Mouse (Mus musculus) ES-E14 (cell line): ENCODE measurements at regions not wholly inside any gene's neighbourhood (a gene's known extent, or its start where the extent isn't known, plus 50 kb on each side); places are given as distances from the start of the nearest gene placed in this dataset.

Experiments used
- DNase-seq: peaks from one replicate; pipeline ENCODE4 v3.0.0-alpha.2; 2013; ENCODE audit warnings: low read depth, low spot score
- H3K27ac ChIP-seq: 2 replicates; pipeline ENCODE4 v1.5.1; 2012; ENCODE audit warnings: low read depth, mild to moderate bottlenecking, low read length, moderate library complexity, mixed read lengths; ENCODE audit not compliant: poor library complexity, insufficient read depth, severe bottlenecking
- H3K36me3 ChIP-seq: 2 replicates; pipeline ENCODE4 v1.6.1; 2012; ENCODE audit warnings: mild to moderate bottlenecking, low read length, moderate library complexity, mixed read lengths; ENCODE audit not compliant: control insufficient read depth, poor library complexity, insufficient read depth, severe bottlenecking
- H3K4me1 ChIP-seq, 2 experiments: fragments of 150-350 bp in 1 of 2; sonication (generic) in 1 of 2; 2 replicates each; pipeline ENCODE4 v1.6.1; 2012; ENCODE audit warnings: low read length in 2 of 2, mild to moderate bottlenecking in 1 of 2, mixed read lengths in 1 of 2; ENCODE audit not compliant: control insufficient read depth in 2 of 2, insufficient read depth in 2 of 2, poor library complexity in 1 of 2
- H3K4me3 ChIP-seq, 2 experiments: fragments of 150-350 bp in 1 of 2; sonication (generic) in 1 of 2; 2 replicates each; pipeline ENCODE4 v1.5.1; 2012; ENCODE audit warnings: low read length in 2 of 2, low read depth in 1 of 2, mild to moderate bottlenecking in 1 of 2, mixed read lengths in 1 of 2; ENCODE audit not compliant: insufficient read depth in 1 of 2, poor library complexity in 1 of 2, severe bottlenecking in 1 of 2
- H3K9ac ChIP-seq: 2 replicates; pipeline ENCODE4 v1.6.1; 2012; ENCODE audit warnings: low read depth, mild to moderate bottlenecking, low read length, mixed read lengths; ENCODE audit not compliant: poor library complexity, insufficient read depth, severe bottlenecking
- H3K9me3 ChIP-seq: fragments of 150-350 bp; sonication (generic); 2 replicates; pipeline ENCODE4 v1.6.1; 2012; ENCODE audit warnings: low read depth, mild to moderate bottlenecking, low read length; ENCODE audit not compliant: control insufficient read depth, insufficient read depth
- CHD2 ChIP-seq: IDR thresholded peaks from 2 replicates; pipeline ENCODE4 v1.6.1; 2014; ENCODE audit warnings: mild to moderate bottlenecking, low read depth, low read length, inconsistent platforms
- HCFC1 ChIP-seq: IDR thresholded peaks from 2 replicates; pipeline ENCODE4 v1.6.1; 2012; ENCODE audit warnings: low read length, inconsistent platforms, borderline replicate concordance; ENCODE audit not compliant: insufficient read depth
- MAFK ChIP-seq: IDR thresholded peaks from 2 replicates; pipeline ENCODE4 v1.6.1; 2014; ENCODE audit warnings: mild to moderate bottlenecking, low read depth, low read length, inconsistent platforms; ENCODE audit not compliant: insufficient read depth
- ZC3H11A ChIP-seq: IDR thresholded peaks from 2 replicates; pipeline ENCODE4 v1.6.1; 2012; ENCODE audit warnings: low read depth, mild to moderate bottlenecking, inconsistent platforms, low read length, borderline replicate concordance
- ZNF384 ChIP-seq: IDR thresholded peaks from 2 replicates; pipeline ENCODE4 v1.6.1; 2012; ENCODE audit warnings: low read depth, low read length, inconsistent platforms
- in situ Hi-C, 2 experiments: fragments of 600-800 bp; cut with MboI; formaldehyde crosslinking; loops; one replicate each; pipeline ENCODE4 v1.15.1; 2025; ENCODE audit warnings: low sequenced_read_pairs in 2 of 2, inconsistent platforms in 1 of 2; ENCODE audit not compliant: unreplicated experiment in 2 of 2

GRCm38 (mm10) chr13:37628391-37629270, 149.6 kb upstream of the Rreb1 start:
- Histone ChIP-seq H3K36me3 (no peaks in the 10 kb centered on the region), H3K9me3 (peaks cover 2% of the 10 kb centered on the region; the same call in 1 of the 2 replicates), H3K4me3 (no peak overlapping the region), H3K27ac (no peak overlapping the region), H3K9ac (no peak overlapping the region), H3K4me1 (no peaks in the 10 kb centered on the region)
- in situ Hi-C loops: no loop called here
- no peak for DNase-seq
- TF ChIP-seq ZNF384: no peak
- no peak for TF ChIP-seq ZC3H11A
- TF ChIP-seq HCFC1: no peak
- TF ChIP-seq MAFK: no peak
- no peak for TF ChIP-seq CHD2

GRCm38 (mm10) chr13:37629271-37629899, 148.8 kb upstream of the Rreb1 start:
- Histone ChIP-seq H3K9ac (no peak overlapping the region), H3K27ac (no peak overlapping the region), H3K4me3 (no peak overlapping the region), H3K9me3 (peaks cover 2% of the 10 kb centered on the region; the same call in 1 of the 2 replicates), H3K36me3 (no peaks in the 10 kb centered on the region), H3K4me1 (no peaks in the 10 kb centered on the region)
- no peak for DNase-seq
- TF ChIP-seq CHD2 (no peak), MAFK (no peak), ZC3H11A (no peak), HCFC1 (no peak), ZNF384 (no peak)
- in situ Hi-C loops: no loop called here

GRCm38 (mm10) chr13:37632835-37633440, 145.3 kb upstream of the Rreb1 start:
- DNase-seq: no peak
- Histone ChIP-seq H3K27ac (no peak overlapping the region), H3K9me3 (peaks cover 2% of the 10 kb centered on the region; the same call in 1 of the 2 replicates), H3K9ac (no peak overlapping the region), H3K4me3 (no peak overlapping the region), H3K4me1 (no peaks in the 10 kb centered on the region), H3K36me3 (no peaks in the 10 kb centered on the region)
- in situ Hi-C loops: no loop called here
- TF ChIP-seq MAFK (no peak), CHD2 (no peak), HCFC1 (no peak), ZC3H11A (no peak), ZNF384 (no peak)

- in situ Hi-C loops: no loop called here
- no peak overlapping the region for H3K27ac ChIP-seq
- H3K36me3 ChIP-seq: no peaks in the 10 kb centered on the region
- H3K9ac ChIP-seq: no peak overlapping the region
- no peak overlapping the region for H3K4me3 ChIP-seq
- H3K9me3 ChIP-seq: peaks cover 2% of the 10 kb centered on the region; the same call in 1 of the 2 replicates
- no peak for TF ChIP-seq HCFC1
- no peak for TF ChIP-seq ZC3H11A
- no peak for TF ChIP-seq ZNF384
- no peak for TF ChIP-seq CHD2
- TF ChIP-seq MAFK: no peak
- DNase-seq: no peak
- H3K4me1 ChIP-seq: no peaks in the 10 kb centered on the region
These were observed 141.8 kb upstream of the Rreb1 start for GRCm38 (mm10) chr13:37636363-37636762.
